Mouse (Mus musculus) liver, embryonic 16.5 days (tissue): ENCODE data around the gene Ttll5. TPM values are rescaled to one million over a fixed set of nuclear protein-coding genes. Genes with fewer than 3 reads are reported as not detected.

Source experiments
- ATAC-seq: fragments of 200-750 bp; cut with Nextera tagmentation; 2 replicates; pipeline ENCODE4 v1.8.0; 2017; ENCODE audit warnings: low read depth, mild to moderate bottlenecking, moderate number of reproducible peaks, moderate library complexity
- H3K27ac ChIP-seq: fragments of 300-500 bp; sonication (generic); 2 replicates; pipeline ENCODE4 v1.5.1; 2014; ENCODE audit warnings: mild to moderate bottlenecking, low read length
- H3K27me3 ChIP-seq: fragments of 300-500 bp; sonication (generic); 2 replicates; pipeline ENCODE4 v1.6.1; 2014; ENCODE audit warnings: low read depth, low read length, mixed read lengths; ENCODE audit not compliant: control insufficient read depth, insufficient read depth
- H3K36me3 ChIP-seq: fragments of 300-500 bp; sonication (generic); 2 replicates; pipeline ENCODE4 v1.6.1; 2014; ENCODE audit warnings: mild to moderate bottlenecking; ENCODE audit not compliant: control insufficient read depth, insufficient read depth
- H3K4me1 ChIP-seq: fragments of 300-500 bp; sonication (generic); 2 replicates; pipeline ENCODE4 v1.6.1; 2014; ENCODE audit warnings: low read depth, low read length, mixed read lengths; ENCODE audit not compliant: control insufficient read depth
- H3K4me2 ChIP-seq: fragments of 300-500 bp; sonication (generic); 2 replicates; pipeline ENCODE4 v1.6.1; 2014; ENCODE audit warnings: low read depth, low read length, mixed read lengths
- H3K4me3 ChIP-seq: fragments of 300-500 bp; sonication (generic); 2 replicates; pipeline ENCODE4 v1.5.1; 2014; ENCODE audit warnings: low read depth, mild to moderate bottlenecking, low read length
- H3K9ac ChIP-seq: fragments of 300-500 bp; sonication (generic); 2 replicates; pipeline ENCODE4 v1.6.1; 2014; ENCODE audit warnings: low read depth, low read length
- H3K9me3 ChIP-seq: fragments of 300-500 bp; sonication (generic); replicated peaks from 2 replicates; pipeline ENCODE4 v1.6.1; 2016; ENCODE audit warnings: low read length; ENCODE audit not compliant: control insufficient read depth
- WGBS: fragments of 180-500 bp; shearing (Covaris S2); extraction: QIAGEN DNeasy Blood & Tissue Kit; methylation state at CpG from one replicate; pipeline ENCODE4 v1.1.7; 2014; ENCODE audit not compliant: insufficient replicate concordance; 5-methylcytosine and 5-hydroxymethylcytosine counted together
- polyA plus RNA-seq: library from polyadenylated mRNA; unstranded; fragments of >200 nt; fragmentation: Nextera tagmentation; extraction: Ambion mirVana; gene quantifications from 2 replicates; pipeline ENCODE4 v1.2.1, GENCODE M21; 2015

The Ttll5 gene
- polyA plus RNA-seq, 1 experiment from 2014 or later: 6.0 TPM

- H3K4me2 ChIP-seq: no peak overlapping the region
- H3K4me1 ChIP-seq: no peaks in the 10 kb centered on the region
- H3K36me3 ChIP-seq: no peaks in the 10 kb centered on the region; the same call in 1 of the 2 replicates
- ATAC-seq: no peak
- WGBS: 74% methylated on average over 1 of the region's 1 CpGs
- H3K27ac ChIP-seq: no peak overlapping the region
- no peak overlapping the region for H3K4me3 ChIP-seq
- H3K9ac ChIP-seq: no peak overlapping the region
- no peaks in the 10 kb centered on the region for H3K9me3 ChIP-seq
- H3K27me3 ChIP-seq: no peaks in the 10 kb centered on the region
Measured at GRCm38 (mm10) chr12:85854271-85854670, 29.8 kb downstream of the Ttll5 start.

DNA sequence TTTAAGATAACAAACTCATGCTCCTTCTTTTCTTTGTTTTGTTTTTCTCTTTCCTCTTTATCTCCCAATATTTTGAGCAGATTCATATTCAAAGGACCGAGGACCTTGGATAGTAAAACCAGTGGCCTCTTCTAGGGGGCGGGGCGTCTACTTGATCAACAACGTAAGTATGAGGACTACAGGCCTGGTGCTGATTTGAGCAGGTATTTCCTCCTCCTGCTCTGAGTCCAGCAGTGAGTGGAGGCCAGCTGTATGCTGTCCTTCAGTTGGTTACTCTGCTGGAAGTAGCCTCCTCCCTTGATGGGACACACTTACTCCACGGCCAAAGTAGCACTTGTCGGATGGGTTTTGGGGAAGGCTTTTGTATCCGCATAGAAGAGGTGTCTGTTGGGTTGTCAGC, 32.8 kb downstream of the Ttll5 start:
- ATAC-seq: no peak
- no peaks in the 10 kb centered on the region for H3K36me3 ChIP-seq
- 82% methylated on average over 7 of the region's 7 CpGs for WGBS

GRCm38 (mm10) chr12:85859111-85859510, 34.7 kb downstream of the Ttll5 start:
- ATAC-seq: no peak
- no peaks in the 10 kb centered on the region for H3K9me3 ChIP-seq
- WGBS: 77% methylated on average over 3 of the region's 3 CpGs
- no peak overlapping the region for H3K9ac ChIP-seq
- H3K4me3 ChIP-seq: no peak overlapping the region
- H3K36me3 ChIP-seq: no peaks in the 10 kb centered on the region
- H3K4me2 ChIP-seq: no peak overlapping the region
- no peaks in the 10 kb centered on the region for H3K27me3 ChIP-seq
- H3K27ac ChIP-seq: no peak overlapping the region
- no peaks in the 10 kb centered on the region for H3K4me1 ChIP-seq

More for the DNA sequence above, 32.8 kb downstream of the Ttll5 start:
- H3K4me2 ChIP-seq: no peak overlapping the region
- no peak overlapping the region for H3K9ac ChIP-seq
- H3K4me3 ChIP-seq: no peak overlapping the region
- no peaks in the 10 kb centered on the region for H3K27me3 ChIP-seq
- no peaks in the 10 kb centered on the region for H3K4me1 ChIP-seq
- no peak overlapping the region for H3K27ac ChIP-seq
- no peaks in the 10 kb centered on the region for H3K9me3 ChIP-seq

DNA sequence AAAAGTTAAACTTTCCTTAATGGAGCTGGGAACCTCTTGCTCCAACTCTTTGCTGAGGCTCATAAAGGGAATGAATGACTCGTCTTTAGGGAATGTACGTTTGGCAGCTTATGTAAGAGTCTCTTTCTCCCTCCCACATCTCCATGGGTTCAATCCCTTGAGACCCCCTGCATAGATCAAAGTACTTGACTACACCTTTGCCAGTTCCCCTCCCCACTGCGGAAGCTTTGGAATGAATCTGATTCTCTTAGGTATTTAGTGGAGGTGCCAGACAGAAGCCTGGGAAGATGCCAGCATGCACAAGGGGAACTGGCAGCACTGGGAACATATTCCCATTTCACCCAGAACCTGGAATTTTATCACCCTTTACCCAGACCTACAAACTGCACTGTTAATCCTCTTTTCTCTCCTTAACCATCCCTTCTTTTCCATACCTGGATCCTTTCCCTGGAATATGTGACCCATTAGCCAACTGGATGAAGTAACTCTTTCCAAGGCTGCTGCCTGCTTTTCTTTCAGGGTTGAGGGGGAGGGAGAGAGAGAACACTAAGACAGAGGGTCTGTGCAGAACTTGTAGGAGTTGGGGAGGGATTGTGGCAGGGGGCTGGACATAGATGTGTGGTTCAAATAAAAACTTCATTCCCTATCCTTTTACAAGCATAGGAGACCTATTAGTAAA, 35.2 kb downstream of the Ttll5 start:
- ATAC-seq: no peak
- no peaks in the 10 kb centered on the region; the same call in 1 of the 2 replicates for H3K36me3 ChIP-seq
- H3K27ac ChIP-seq: no peak overlapping the region
- no peaks in the 10 kb centered on the region for H3K27me3 ChIP-seq
- no peak overlapping the region for H3K9ac ChIP-seq
- no peaks in the 10 kb centered on the region for H3K9me3 ChIP-seq
- 71% methylated on average over 3 of the region's 3 CpGs for WGBS
- H3K4me3 ChIP-seq: no peak overlapping the region
- H3K4me2 ChIP-seq: no peak overlapping the region
- no peaks in the 10 kb centered on the region for H3K4me1 ChIP-seq

DNA sequence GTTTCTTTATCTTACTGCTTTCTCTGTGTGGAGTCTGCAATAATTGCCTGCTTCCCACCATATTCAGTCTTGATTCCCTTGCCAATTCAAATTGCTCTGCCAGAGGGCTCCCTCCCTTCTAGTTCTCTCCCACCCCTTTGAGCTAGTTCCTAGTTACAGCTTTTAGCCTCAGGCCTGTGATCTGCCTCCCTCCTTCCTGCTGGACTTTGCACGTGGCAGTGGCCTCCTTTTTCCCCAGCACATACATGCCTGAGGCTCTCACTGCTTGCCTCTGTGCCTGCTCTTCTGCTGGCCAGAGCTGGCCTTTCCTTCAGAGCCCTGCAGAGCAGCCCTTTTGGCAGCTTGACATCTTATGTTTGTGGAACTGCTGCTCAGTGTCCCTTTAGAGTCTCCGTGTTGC, 38.1 kb downstream of the Ttll5 start:
- WGBS: 44% methylated on average over 2 of the region's 2 CpGs
- Histone ChIP-seq H3K4me1 (no peaks in the 10 kb centered on the region), H3K9me3 (no peaks in the 10 kb centered on the region), H3K36me3 (no peaks in the 10 kb centered on the region; the same call in 1 of the 2 replicates), H3K4me2 (no peak overlapping the region), H3K4me3 (no peak overlapping the region), H3K9ac (no peak overlapping the region), H3K27ac (no peak overlapping the region), H3K27me3 (no peaks in the 10 kb centered on the region)
- no peak; the same call in 1 of the 2 replicates for ATAC-seq

- 81% methylated on average over 3 of the region's 3 CpGs for WGBS
Measured at GRCm38 (mm10) chr12:85865526-85865925, 41.1 kb downstream of the Ttll5 start.

DNA sequence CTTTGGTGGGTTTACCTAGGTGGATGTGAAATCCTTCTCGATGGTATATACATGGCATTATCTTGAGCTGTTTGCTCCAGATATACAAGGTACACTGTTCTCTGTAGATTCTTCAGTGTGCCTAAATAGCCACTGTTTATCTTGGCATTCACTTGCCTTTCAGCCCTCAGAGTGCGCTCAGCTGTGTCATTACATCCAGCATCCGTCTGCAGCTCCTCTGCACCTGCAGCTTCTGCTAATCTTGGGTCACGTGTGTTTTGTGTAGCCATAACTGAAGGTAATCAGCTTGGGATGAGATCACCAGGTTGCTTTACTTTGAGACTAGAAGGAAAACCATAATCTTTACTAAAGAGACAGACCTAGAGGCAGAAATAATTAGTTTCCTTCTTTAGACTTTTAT, 42.2 kb downstream of the Ttll5 start:
- Histone ChIP-seq H3K9ac (no peak overlapping the region), H3K4me3 (no peak overlapping the region), H3K27ac (no peak overlapping the region), H3K27me3 (no peaks in the 10 kb centered on the region), H3K36me3 (no peaks in the 10 kb centered on the region; the same call in 1 of the 2 replicates), H3K4me1 (no peaks in the 10 kb centered on the region), H3K9me3 (no peaks in the 10 kb centered on the region), H3K4me2 (no peak overlapping the region)
- no peak for ATAC-seq
- WGBS: 63% methylated on average over 4 of the region's 4 CpGs

More at GRCm38 (mm10) chr12:85865526-85865925, 41.1 kb downstream of the Ttll5 start:
- Histone ChIP-seq H3K9ac (no peak overlapping the region), H3K36me3 (no peaks in the 10 kb centered on the region; the same call in 1 of the 2 replicates), H3K4me1 (no peaks in the 10 kb centered on the region), H3K9me3 (no peaks in the 10 kb centered on the region), H3K4me2 (no peak overlapping the region), H3K27me3 (no peaks in the 10 kb centered on the region), H3K27ac (no peak overlapping the region), H3K4me3 (no peak overlapping the region)
- no peak for ATAC-seq

DNA sequence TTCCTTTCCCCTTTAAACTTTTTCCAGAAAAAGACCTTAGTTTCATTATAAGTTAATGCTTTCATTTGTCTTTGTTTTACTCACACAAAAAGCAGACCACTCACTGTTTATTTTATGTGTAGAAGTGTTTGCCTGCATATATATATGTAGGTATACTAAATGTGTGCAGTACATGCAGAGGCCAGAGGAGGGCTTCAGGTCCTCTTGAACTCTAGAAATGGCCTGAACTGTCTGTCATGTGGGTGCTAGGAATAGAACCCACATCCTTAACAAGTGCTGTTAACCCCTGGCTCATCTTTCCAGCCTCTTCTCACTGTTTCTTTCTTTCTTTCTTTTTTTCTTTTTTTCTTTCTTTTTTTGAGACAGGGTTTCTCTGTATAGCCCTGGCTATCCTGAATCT, 42.7 kb downstream of the Ttll5 start:
- H3K4me1 ChIP-seq: no peaks in the 10 kb centered on the region
- no peak overlapping the region for H3K4me3 ChIP-seq
- no peaks in the 10 kb centered on the region for H3K9me3 ChIP-seq
- no peak overlapping the region for H3K27ac ChIP-seq
- H3K27me3 ChIP-seq: no peaks in the 10 kb centered on the region
- no peak for ATAC-seq
- no peak overlapping the region for H3K9ac ChIP-seq
- no peak overlapping the region for H3K4me2 ChIP-seq
- H3K36me3 ChIP-seq: no peaks in the 10 kb centered on the region; the same call in 1 of the 2 replicates

DNA sequence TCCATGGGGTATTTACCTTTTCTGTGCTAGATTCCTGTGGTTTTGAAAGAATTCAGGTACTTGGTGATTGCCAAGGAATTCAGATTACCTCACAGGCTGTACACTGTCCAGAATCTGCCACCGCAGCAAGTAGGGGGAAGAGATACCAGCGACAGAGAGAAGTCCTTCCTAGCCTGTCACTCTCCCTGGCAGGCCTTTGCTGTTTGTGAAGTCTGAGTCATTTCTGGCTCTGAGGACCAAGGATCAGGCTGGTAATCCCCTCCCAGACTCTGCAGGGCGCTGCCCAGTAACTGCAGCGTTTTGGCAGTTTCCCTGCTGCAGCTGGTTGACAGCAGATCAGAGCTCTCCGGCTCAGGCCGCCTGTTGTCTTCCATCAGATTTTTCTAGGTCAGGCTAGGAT, 45.0 kb downstream of the Ttll5 start:
- 76% methylated on average over 6 of the region's 6 CpGs for WGBS
- ATAC-seq: no peak
- H3K36me3 ChIP-seq: no peaks in the 10 kb centered on the region; the same call in 1 of the 2 replicates
- no peak overlapping the region for H3K9ac ChIP-seq
- H3K4me2 ChIP-seq: no peak overlapping the region
- H3K9me3 ChIP-seq: no peaks in the 10 kb centered on the region
- H3K27me3 ChIP-seq: no peaks in the 10 kb centered on the region
- no peaks in the 10 kb centered on the region for H3K4me1 ChIP-seq
- no peak overlapping the region for H3K27ac ChIP-seq
- no peak overlapping the region for H3K4me3 ChIP-seq
